9 mouse cellular contexts compared by ENCODE assay signal in the genomic region with DNA sequence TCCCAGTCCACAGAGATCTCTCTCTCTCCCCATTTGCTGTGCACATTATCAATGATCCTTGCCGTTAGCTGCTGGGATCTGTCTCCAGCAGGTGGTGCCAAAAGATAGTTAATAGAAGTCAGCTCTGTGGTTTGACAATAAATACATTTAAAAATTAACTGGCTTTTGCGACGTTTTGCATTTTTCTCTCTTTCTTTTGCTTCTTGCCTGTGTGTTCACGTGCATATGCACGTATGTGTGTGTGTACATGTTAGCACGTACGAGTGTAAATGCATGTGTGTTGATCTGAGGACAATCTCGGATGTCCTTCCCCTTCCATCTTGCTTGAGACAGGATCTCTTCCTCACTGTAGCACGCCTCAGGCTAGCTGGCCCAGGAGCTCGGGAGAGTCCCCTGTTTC. TPM values are rescaled to one million over a fixed set of nuclear protein-coding genes. Genes with fewer than 3 reads are reported as not detected.
DNase-seq lines count a peak whose midpoint lies in the region; TF ChIP-seq lines count a peak whose summit lies in the region.
"Had no signal": no experiment of that assay in that cellular context is flagged by ENCODE, and none has a peak within 500 bp of the region (broad histone marks: within the 10 kb centered on the region; RNA-seq: fewer than 3 reads in every experiment).

No protein-coding gene starts in this region.

- DNase-seq in 416B (ENCODE audit: low read depth), result peak; percentile 76
- DNase-seq in brain, embryonic 18.5 days (ENCODE audit: low read depth, low spot score), result peak; percentile 57
- peak; percentile 22 to 57 for DNase-seq in frontal cortex, postnatal 10 days (ENCODE audit: low spot score in 2 of 2)
- peak; percentile 80 for DNase-seq in layer of hippocampus, adult 11-12 months (ENCODE audit: low spot score)
- DNase-seq in lung, postnatal 10 days, result peak; percentile 74
- DNase-seq in skeletal muscle tissue, adult 2 months (ENCODE audit: low read depth, low spot score), result peak; percentile 27

- no peaks in the 10 kb centered on the region for H3K79me2 ChIP-seq in C2C12 (ENCODE audit: control insufficient read depth, insufficient read depth)

- no peaks in the 10 kb centered on the region for H3K36me3 ChIP-seq in C2C12 (ENCODE audit: control insufficient read depth, insufficient read depth)
- H3K36me3 ChIP-seq: hindbrain, embryonic 15.5 days; stomach, embryonic 15.5 days had no signal

- H3K4me3 ChIP-seq in C2C12 (ENCODE audit: insufficient read depth, poor library complexity, severe bottlenecking), result no peak overlapping the region
- H3K4me3 ChIP-seq: hindbrain, embryonic 15.5 days; stomach, embryonic 15.5 days had no signal

- H3K27me3 ChIP-seq in C2C12 (ENCODE audit: control insufficient read depth, insufficient read depth, insufficient read length), result no peaks in the 10 kb centered on the region
- H3K27me3 ChIP-seq: hindbrain, embryonic 15.5 days; stomach, embryonic 15.5 days had no signal

- no peaks in the 10 kb centered on the region for H3K79me3 ChIP-seq in C2C12 (ENCODE audit: low read depth)

- no peak overlapping the region for H3ac ChIP-seq in C2C12 (ENCODE audit: control insufficient read depth, insufficient read length, low read depth)

- TF ChIP-seq CTCF in C2C12 (IDR thresholded peaks at IDR 0.05; ENCODE audit: control insufficient read depth, insufficient read depth, insufficient read length), result peak; percentile 5

TF ChIP-seq in C2C12, 6 proteins besides CTCF, POLR2A, EP300 and RAD21:
- TF ChIP-seq MYOG (IDR thresholded peaks at IDR 0.05; ENCODE audit: control insufficient read depth, extremely low read depth, insufficient read length) (no peak), MYOD1 (IDR thresholded peaks at IDR 0.05; ENCODE audit: control insufficient read depth, insufficient read length, low read depth) (no peak), FOSL1 (IDR thresholded peaks at IDR 0.05; ENCODE audit: insufficient read depth, low read length, poor library complexity, severe bottlenecking) (no peak), MAX (IDR thresholded peaks at IDR 0.05) (no peak), USF1 (IDR thresholded peaks at IDR 0.05; ENCODE audit: low read depth) (no peak), CEBPB (IDR thresholded peaks at IDR 0.05; ENCODE audit: low read depth) (no peak)
TF ChIP-seq in C2C12: peak in this region for 0.

RNA-seq across cellular contexts. Expression of gene Stmnd1, which starts 37.3 kb away (rescaled TPM):
- 0.02 TPM for polyA plus RNA-seq in C2C12 (2012; fragmentation: generic; extraction: Trizol)

Comparison
In these comparisons a context has a peak if more than half of its experiments do, and no peak if none do; other contexts are left out.
1. DNase-seq: peak in every context shown above with its lines; median percentile 80 in layer of hippocampus, adult 11-12 months; 76 in 416B; 74 in lung, postnatal 10 days; 57 in brain, embryonic 18.5 days; 40 in frontal cortex, postnatal 10 days; 27 in skeletal muscle tissue, adult 2 months.